Mouse (Mus musculus): ENCODE data around the gene Asl. TPM values are rescaled to one million over a fixed set of nuclear protein-coding genes. Genes with fewer than 3 reads are reported as not detected.
"Not testable (repeated sequence)": the region's sequence is repeated elsewhere in the genome, so short reads cannot be mapped to it uniquely, and the experiment has no call there.

Gene Asl
- polyA plus RNA-seq, 1 experiment: 32.6 TPM

- no peak overlapping the region for H3K4me3 ChIP-seq (ENCODE audit: insufficient read depth, low read length)
- no peak overlapping the region for H3K27ac ChIP-seq (ENCODE audit: insufficient read depth, low read length)
- H3K4me1 ChIP-seq (ENCODE audit: control insufficient read depth, insufficient read depth, low read length): no peaks in the 10 kb centered on the region
- TF ChIP-seq CTCF (IDR thresholded peaks at IDR 0.05; ENCODE audit: borderline replicate concordance, insufficient read depth, low read length) (no peak), POLR2A (IDR thresholded peaks at IDR 0.05; ENCODE audit: low read depth, low read length) (no peak)
These were observed 19.9 kb upstream of the Asl start for GRCm38 (mm10) chr5:130048786-130049520.

GRCm38 (mm10) chr5:130047013-130047412 lies 18.0 kb upstream of the Asl start:
- Histone ChIP-seq H3K4me1 (ENCODE audit: control insufficient read depth, insufficient read depth, low read length) (no peaks in the 10 kb centered on the region), H3K4me3 (ENCODE audit: insufficient read depth, low read length) (no peak overlapping the region), H3K27ac (ENCODE audit: insufficient read depth, low read length) (no peak overlapping the region)
- TF ChIP-seq POLR2A (IDR thresholded peaks at IDR 0.05; ENCODE audit: low read depth, low read length) (no peak), CTCF (IDR thresholded peaks at IDR 0.05; ENCODE audit: borderline replicate concordance, insufficient read depth, low read length) (no peak)

- Histone ChIP-seq H3K27ac (ENCODE audit: insufficient read depth, low read length) (no peak overlapping the region), H3K4me1 (ENCODE audit: control insufficient read depth, insufficient read depth, low read length) (no peaks in the 10 kb centered on the region)
- no peak for TF ChIP-seq POLR2A (IDR thresholded peaks at IDR 0.05; ENCODE audit: low read depth, low read length)
- TF ChIP-seq CTCF (IDR thresholded peaks at IDR 0.05; ENCODE audit: borderline replicate concordance, insufficient read depth, low read length): no peak
These were observed 17.5 kb upstream of the Asl start for GRCm38 (mm10) chr5:130046589-130046988.

GRCm38 (mm10) chr5:130046100-130046499 lies 17.1 kb upstream of the Asl start:
- H3K4me1 ChIP-seq (ENCODE audit: control insufficient read depth, insufficient read depth, low read length): no peaks in the 10 kb centered on the region
- no peak overlapping the region for H3K27ac ChIP-seq (ENCODE audit: insufficient read depth, low read length)
- H3K4me3 ChIP-seq (ENCODE audit: insufficient read depth, low read length): no peak overlapping the region
- no peak for TF ChIP-seq POLR2A (IDR thresholded peaks at IDR 0.05; ENCODE audit: low read depth, low read length)
- no peak for TF ChIP-seq CTCF (IDR thresholded peaks at IDR 0.05; ENCODE audit: borderline replicate concordance, insufficient read depth, low read length)

More at GRCm38 (mm10) chr5:130046589-130046988, 17.5 kb upstream of the Asl start:
- H3K4me3 ChIP-seq (ENCODE audit: insufficient read depth, low read length): no peak overlapping the region

- Histone ChIP-seq H3K4me3 (ENCODE audit: insufficient read depth, low read length) (no peak overlapping the region), H3K27ac (ENCODE audit: insufficient read depth, low read length) (no peak overlapping the region), H3K4me1 (ENCODE audit: control insufficient read depth, insufficient read depth, low read length) (no peaks in the 10 kb centered on the region)
- TF ChIP-seq CTCF (IDR thresholded peaks at IDR 0.05; ENCODE audit: borderline replicate concordance, insufficient read depth, low read length) (0 out of 2 replicates have a peak, but pooled peaks have one; percentile 16), POLR2A (IDR thresholded peaks at IDR 0.05; ENCODE audit: low read depth, low read length) (no peak)
These were observed 15.2 kb upstream of the Asl start for GRCm38 (mm10) chr5:130044201-130044695.

GRCm38 (mm10) chr5:130043741-130044140 lies 14.7 kb upstream of the Asl start:
- H3K27ac ChIP-seq (ENCODE audit: insufficient read depth, low read length): no peak overlapping the region
- TF ChIP-seq POLR2A (IDR thresholded peaks at IDR 0.05; ENCODE audit: low read depth, low read length) (no peak), CTCF (IDR thresholded peaks at IDR 0.05; ENCODE audit: borderline replicate concordance, insufficient read depth, low read length) (no peak)
- no peaks in the 10 kb centered on the region for H3K4me1 ChIP-seq (ENCODE audit: control insufficient read depth, insufficient read depth, low read length)
- no peak overlapping the region for H3K4me3 ChIP-seq (ENCODE audit: insufficient read depth, low read length)

- TF ChIP-seq POLR2A (IDR thresholded peaks at IDR 0.05; ENCODE audit: low read depth, low read length) (no peak), CTCF (IDR thresholded peaks at IDR 0.05; ENCODE audit: borderline replicate concordance, insufficient read depth, low read length) (no peak)
- Histone ChIP-seq H3K4me3 (ENCODE audit: insufficient read depth, low read length) (no peak overlapping the region), H3K27ac (ENCODE audit: insufficient read depth, low read length) (no peak overlapping the region), H3K4me1 (ENCODE audit: control insufficient read depth, insufficient read depth, low read length) (no peaks in the 10 kb centered on the region)
These were observed 12.2 kb upstream of the Asl start for GRCm38 (mm10) chr5:130041262-130041661.

- Histone ChIP-seq H3K27ac (ENCODE audit: insufficient read depth, low read length) (no peak overlapping the region), H3K4me3 (ENCODE audit: insufficient read depth, low read length) (no peak overlapping the region), H3K4me1 (ENCODE audit: control insufficient read depth, insufficient read depth, low read length) (no peaks in the 10 kb centered on the region)
- TF ChIP-seq CTCF (IDR thresholded peaks at IDR 0.05; ENCODE audit: borderline replicate concordance, insufficient read depth, low read length): no peak
- TF ChIP-seq POLR2A (IDR thresholded peaks at IDR 0.05; ENCODE audit: low read depth, low read length): no peak
These were observed 11.8 kb upstream of the Asl start for GRCm38 (mm10) chr5:130040797-130041196.

- H3K27ac ChIP-seq (ENCODE audit: insufficient read depth, low read length): no peak overlapping the region
- TF ChIP-seq POLR2A (IDR thresholded peaks at IDR 0.05; ENCODE audit: low read depth, low read length) (no peak), CTCF (IDR thresholded peaks at IDR 0.05; ENCODE audit: borderline replicate concordance, insufficient read depth, low read length) (peak; percentile 74)
- no peak overlapping the region for H3K4me3 ChIP-seq (ENCODE audit: insufficient read depth, low read length)
- no peaks in the 10 kb centered on the region for H3K4me1 ChIP-seq (ENCODE audit: control insufficient read depth, insufficient read depth, low read length)
These were observed 8.9 kb upstream of the Asl start for GRCm38 (mm10) chr5:130037752-130038455.

GRCm38 (mm10) chr5:130036300-130036699 lies 7.3 kb upstream of the Asl start:
- not testable (repeated sequence) for H3K4me1 ChIP-seq (ENCODE audit: control insufficient read depth, insufficient read depth, low read length); H3K27ac ChIP-seq (ENCODE audit: insufficient read depth, low read length); H3K4me3 ChIP-seq (ENCODE audit: insufficient read depth, low read length)

All from embryonic fibroblast, embryonic 13.5 days (primary cell).